Mouse (Mus musculus) ovary, adult 18-20 months (tissue): ENCODE results near the gene Meltf.
"Not testable (repeated sequence)": the region's sequence is repeated elsewhere in the genome, so short reads cannot be mapped to it uniquely, and the experiment has no call there.

Source experiments
- DNase-seq: peaks from one replicate; pipeline ENCODE4 v3.0.0; 2022; ENCODE audit warnings: low spot score, mixed read lengths

Meltf gene

DNA sequence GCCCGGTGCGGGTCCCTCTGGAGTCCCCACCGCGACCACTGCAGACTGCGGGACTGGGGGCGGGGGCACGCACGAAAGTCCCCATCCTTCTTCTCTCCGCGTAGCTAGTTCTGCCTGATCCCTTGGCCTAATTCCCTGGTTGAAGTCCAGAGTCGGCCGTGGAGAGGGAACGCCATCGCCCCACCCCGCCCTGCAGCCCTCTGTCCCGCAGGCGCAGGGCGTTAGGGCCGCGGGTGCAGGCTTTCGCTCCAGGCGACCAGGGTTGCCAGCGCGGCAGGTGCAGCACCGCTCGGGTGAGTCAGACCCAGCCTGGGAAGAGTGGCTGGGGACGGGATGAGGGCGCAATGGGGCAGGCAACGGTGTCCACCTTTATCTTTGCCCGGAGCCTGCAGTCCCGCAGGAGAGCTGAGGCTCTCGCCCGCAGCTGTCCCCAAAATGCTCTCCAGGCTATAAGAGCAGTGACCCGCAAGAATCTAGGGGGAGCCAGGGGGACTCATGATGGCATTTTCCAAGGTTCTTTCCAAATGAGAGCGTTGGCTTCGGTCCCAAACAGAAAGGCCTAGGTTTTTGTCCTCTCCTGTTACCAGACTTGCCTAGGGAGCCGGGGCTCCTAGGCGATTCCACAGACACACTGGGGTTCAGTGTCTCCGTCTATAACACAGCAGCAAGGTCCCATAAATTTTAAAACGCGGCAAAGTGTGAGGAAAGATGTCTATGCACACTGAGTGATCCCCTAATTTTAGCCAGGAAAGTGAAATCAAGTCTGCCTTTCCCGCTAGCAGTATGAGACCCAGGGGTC lies 55.3 kb downstream of the Meltf start, which contains the start of gene Pigz:
TSS of gene Pigz (plus strand) at position 101 of the 799 bp plus-strand sequence.
- no peak for DNase-seq

- DNase-seq = no peak
Observed at GRCm38 (mm10) chr16:31934550-31935010, 56.0 kb downstream of the Meltf start.

DNA sequence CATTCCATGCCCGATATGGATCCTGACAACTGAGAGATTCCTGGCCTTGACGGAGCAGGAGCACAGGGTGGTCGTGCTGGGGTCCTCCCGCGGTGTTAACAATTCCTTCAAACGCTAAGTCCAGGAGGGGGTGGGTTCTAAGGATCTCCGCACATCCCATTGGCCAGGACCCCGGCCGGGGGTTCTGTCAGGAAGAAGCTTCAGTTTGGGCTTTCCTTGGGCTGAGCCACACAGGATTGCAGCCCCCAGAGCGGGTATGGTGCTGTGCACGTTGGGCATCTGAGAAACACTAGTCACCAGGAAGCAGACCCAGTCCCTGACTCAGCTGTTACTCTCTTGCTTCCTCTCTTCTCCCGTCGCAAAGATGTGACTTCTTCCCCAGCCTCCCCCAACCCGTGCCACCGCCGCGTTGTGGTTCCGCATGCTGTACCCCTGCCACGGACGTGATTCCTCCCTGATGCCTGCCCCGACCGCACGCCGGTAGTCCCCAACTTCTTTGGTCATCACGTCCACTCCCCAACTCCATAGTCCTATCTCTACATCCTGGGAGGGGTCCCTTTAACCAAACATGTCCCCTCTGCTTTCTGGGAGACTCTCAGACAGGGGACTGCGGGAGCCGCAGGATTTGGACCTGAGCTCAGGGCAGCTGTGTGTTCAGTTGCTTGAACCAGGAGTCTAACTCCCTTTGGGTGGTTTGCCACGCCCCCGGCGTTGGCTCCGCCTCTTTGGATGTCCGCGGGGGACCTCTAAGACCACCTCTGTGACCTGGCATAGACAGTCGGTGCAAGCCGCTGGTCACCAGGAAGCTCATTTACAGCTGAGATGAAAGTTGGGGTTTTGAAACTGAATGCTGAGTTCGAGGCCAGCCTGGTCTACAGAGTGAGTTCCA lies 56.7 kb downstream of the Meltf start:
- DNase-seq = no peak

- DNase-seq = no peak
Observed at GRCm38 (mm10) chr16:31936568-31936967, 58.0 kb downstream of the Meltf start.

GRCm38 (mm10) chr16:31938856-31939255 lies 60.2 kb downstream of the Meltf start:
- DNase-seq = no peak

DNA sequence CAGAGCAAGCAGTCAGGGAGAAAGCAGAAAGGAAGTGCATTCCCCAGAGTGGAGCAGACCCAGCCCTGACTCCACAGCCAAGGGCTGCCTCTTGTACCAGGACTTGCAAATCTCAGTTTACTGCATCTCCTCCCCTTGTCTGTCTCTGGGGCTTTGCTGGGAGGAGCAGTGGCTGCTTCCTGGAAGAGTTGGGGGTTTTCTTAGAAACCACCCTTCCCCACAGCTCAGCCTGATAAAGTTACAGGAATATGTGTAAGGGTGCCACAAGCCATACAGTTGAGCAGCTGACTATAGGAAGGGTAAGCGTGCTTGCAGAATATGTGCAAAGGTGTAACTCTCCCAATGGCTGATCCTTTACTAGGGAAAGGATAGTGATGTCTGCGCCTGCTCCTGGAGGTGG lies 62.0 kb downstream of the Meltf start:
- no peak for DNase-seq

DNA sequence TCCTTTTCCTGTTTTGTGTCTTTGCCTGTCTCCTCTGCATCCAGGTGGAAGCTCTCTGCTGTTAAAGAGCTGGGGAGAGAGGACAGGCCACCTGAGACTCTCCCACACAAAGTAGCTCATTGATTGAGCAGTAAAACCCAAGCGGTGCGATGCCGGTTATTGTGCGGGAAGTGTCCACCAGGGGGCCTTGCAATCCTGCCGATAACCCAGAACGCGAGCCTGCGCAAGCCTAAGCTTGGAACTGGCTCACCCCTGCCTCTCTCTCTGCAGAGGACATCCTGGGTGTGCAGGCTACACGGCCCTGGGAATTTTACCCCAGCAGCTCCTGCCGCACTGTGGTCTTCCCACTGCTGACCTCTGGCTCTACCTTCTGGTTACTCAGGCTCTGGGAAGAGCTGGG lies 65.4 kb downstream of the Meltf start:
- DNase-seq = peak; percentile 47

- DNase-seq = no peak
Observed at GRCm38 (mm10) chr16:31944698-31945255, 66.2 kb downstream of the Meltf start.

- DNase-seq = no peak
Observed at GRCm38 (mm10) chr16:31945372-31945771, 66.8 kb downstream of the Meltf start.

DNA sequence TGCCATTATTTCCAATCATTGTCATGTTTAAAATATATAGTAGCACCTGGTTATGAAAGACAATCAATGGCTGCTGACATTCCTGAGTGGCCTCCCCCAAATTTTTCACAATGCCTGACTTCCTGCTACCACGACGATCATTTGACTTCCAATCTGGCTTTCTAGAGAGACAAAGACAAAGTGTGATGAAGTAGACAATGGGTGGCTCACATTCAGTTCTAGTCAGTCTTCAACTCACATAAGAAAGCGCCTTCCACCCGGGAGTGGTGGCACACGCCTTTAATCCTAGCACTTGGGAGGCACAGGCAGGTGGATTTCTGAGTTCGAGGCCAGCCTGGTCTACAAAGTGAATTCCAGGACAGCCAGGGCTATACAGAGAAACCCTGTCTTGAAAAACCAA lies 67.4 kb downstream of the Meltf start:
- not testable (repeated sequence) for DNase-seq

DNA sequence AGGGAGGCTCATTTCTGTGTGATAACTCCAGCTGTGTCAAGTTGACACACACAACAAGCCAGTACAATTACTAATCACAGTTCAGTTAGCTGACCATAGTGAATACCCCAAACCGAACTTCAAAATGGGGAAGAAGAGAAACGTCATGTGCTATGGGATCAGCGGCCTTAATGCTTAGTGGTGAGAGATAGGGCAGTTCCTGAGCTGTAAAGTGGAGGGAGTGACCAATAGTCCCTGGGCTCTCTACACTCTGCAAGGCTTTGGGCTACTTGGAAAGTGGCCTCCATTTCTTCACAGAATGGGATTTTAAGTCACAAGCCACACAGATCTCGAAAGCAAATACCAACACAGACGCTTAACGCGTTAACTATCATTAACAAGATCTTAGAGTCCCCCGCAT lies 68.7 kb downstream of the Meltf start:
- no peak for DNase-seq

- no peak for DNase-seq
Observed at GRCm38 (mm10) chr16:31947901-31948316, 69.3 kb downstream of the Meltf start.

DNA sequence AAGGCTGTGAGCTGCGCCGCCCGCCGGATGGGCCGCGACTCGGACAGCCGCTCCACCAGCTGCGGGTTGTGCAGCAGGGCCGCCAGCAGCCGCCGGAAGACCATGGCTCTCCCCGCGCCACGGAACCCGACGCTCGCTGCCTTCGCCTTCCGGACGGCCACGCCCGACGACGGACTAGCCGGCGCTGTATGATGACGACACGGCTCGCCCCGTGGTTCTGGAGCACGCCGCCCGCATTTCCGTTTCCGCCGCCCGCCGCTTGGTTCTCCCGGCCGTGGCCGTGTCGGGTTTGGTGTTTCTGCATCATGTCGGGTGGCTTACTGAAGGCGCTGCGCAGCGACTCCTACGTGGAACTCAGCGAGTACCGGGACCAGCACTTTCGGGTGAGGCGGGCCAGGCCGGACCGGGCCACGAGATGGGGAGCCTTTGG lies 69.8 kb downstream of the Meltf start, which contains the start of the genes 0610012G03Rik and Ncbp2:
TSS of gene 0610012G03Rik (minus strand) at position 150 of the 430 bp plus-strand sequence.
TSS of gene Ncbp2 (plus strand) at position 169 of the 430 bp plus-strand sequence.
- peak; percentile 88 for DNase-seq
